Mouse (Mus musculus): ENCODE measurements around the gene Rpgrip1. TPM values are rescaled to one million over a fixed set of nuclear protein-coding genes. Genes with fewer than 3 reads are reported as not detected.
"Not testable (repeated sequence)": the region's sequence is repeated elsewhere in the genome, so short reads cannot be mapped to it uniquely, and the experiment has no call there.

Rpgrip1 gene
- polyA plus RNA-seq (2014; fragmentation: Nextera tagmentation; extraction: Ambion mirVana) = 32.0 and 32.6 TPM in 2 replicates

- Histone ChIP-seq H3K4me2 (ENCODE audit: low read length) (no peak within 1 kb of the TSS), H3K9me3 (ENCODE audit: control insufficient read depth, low read length) (no peaks in the 10 kb centered on the region), H3K27ac (replicated peaks in 1 of 2; ENCODE audit: control insufficient read depth in 1 of 2, insufficient read depth in 1 of 2, low read depth in 2 of 2, low read length in 2 of 2) (no peak within 1 kb of the TSS), H3K4me1 (ENCODE audit: control insufficient read depth in 2 of 2, insufficient read depth in 2 of 2, low read length in 2 of 2) (peaks cover 8 to 13% of the 10 kb centered on the region in 2 experiments; a peak in 3 of 4 replicates), H3K9ac (ENCODE audit: low read length) (no peak within 1 kb of the TSS), H3K4me3 (ENCODE audit: control insufficient read depth in 1 of 2, insufficient read depth in 1 of 2, low read depth in 1 of 2, low read length in 2 of 2) (no peak within 1 kb of the TSS), H3K27me3 (ENCODE audit: control insufficient read depth, insufficient read depth, low read length) (no peaks in the 10 kb centered on the region), H3K36me3 (ENCODE audit: control insufficient read depth, insufficient read depth, low read length) (no peaks in the 10 kb centered on the region)
- 91% methylated on average over 4 of the region's 4 CpGs for WGBS
- no peak for ATAC-seq (ENCODE audit: insufficient number of reproducible peaks, insufficient read depth, low FRiP score, low read depth)
Observed at GRCm38 (mm10) chr14:52110346-52110745, at the start of gene Rpgrip1. TSS of gene Rpgrip1 (plus strand) at chr14:52110704.

DNA sequence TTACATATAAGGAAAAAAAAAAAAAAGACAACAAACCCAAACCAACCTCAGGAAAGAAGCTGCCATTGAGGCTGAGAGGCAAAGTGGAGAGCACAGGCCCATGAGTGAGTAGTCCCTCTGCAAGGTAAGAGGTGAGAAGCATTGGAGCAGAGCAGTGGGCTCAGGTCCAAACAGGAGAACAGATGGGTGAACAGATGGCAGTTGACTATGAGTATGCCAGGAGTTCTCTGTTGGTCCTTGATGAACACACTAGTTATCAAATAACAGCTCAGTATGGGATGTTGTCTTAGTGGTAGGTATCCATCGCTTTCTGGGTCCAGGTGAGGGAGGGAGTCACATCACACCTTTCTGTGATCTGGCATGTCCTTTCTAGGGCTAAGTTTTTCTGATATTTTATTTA is 49.7 kb upstream of the Rpgrip1 start:
- Histone ChIP-seq H3K9ac (ENCODE audit: low read length) (no peak overlapping the region), H3K4me2 (ENCODE audit: low read length) (no peak overlapping the region), H3K27ac (replicated peaks in 1 of 2; ENCODE audit: control insufficient read depth in 1 of 2, insufficient read depth in 1 of 2, low read depth in 2 of 2, low read length in 2 of 2) (no peak overlapping the region), H3K27me3 (ENCODE audit: control insufficient read depth, insufficient read depth, low read length) (no peaks in the 10 kb centered on the region), H3K36me3 (ENCODE audit: control insufficient read depth, insufficient read depth, low read length) (no peaks in the 10 kb centered on the region), H3K9me3 (ENCODE audit: control insufficient read depth, low read length) (no peaks in the 10 kb centered on the region), H3K4me1 (ENCODE audit: control insufficient read depth in 2 of 2, insufficient read depth in 2 of 2, low read length in 2 of 2) (no peaks in the 10 kb centered on the region), H3K4me3 (ENCODE audit: control insufficient read depth in 1 of 2, insufficient read depth in 1 of 2, low read depth in 1 of 2, low read length in 2 of 2) (no peak overlapping the region)
- no peak for ATAC-seq (ENCODE audit: insufficient number of reproducible peaks, insufficient read depth, low FRiP score, low read depth)
- 62% methylated on average over 1 of the region's 1 CpGs for WGBS

GRCm38 (mm10) chr14:52061798-52062197 is 48.7 kb upstream of the Rpgrip1 start:
- no peak overlapping the region for H3K4me2 ChIP-seq (ENCODE audit: low read length)
- no peaks in the 10 kb centered on the region for H3K4me1 ChIP-seq (ENCODE audit: control insufficient read depth in 2 of 2, insufficient read depth in 2 of 2, low read length in 2 of 2)
- H3K9ac ChIP-seq (ENCODE audit: low read length) = no peak overlapping the region
- no peaks in the 10 kb centered on the region for H3K27me3 ChIP-seq (ENCODE audit: control insufficient read depth, insufficient read depth, low read length)
- WGBS = 77% methylated on average over 8 of the region's 8 CpGs
- H3K27ac ChIP-seq (replicated peaks in 1 of 2; ENCODE audit: control insufficient read depth in 1 of 2, insufficient read depth in 1 of 2, low read depth in 2 of 2, low read length in 2 of 2) = no peak overlapping the region
- no peak for ATAC-seq (ENCODE audit: insufficient number of reproducible peaks, insufficient read depth, low FRiP score, low read depth)
- H3K4me3 ChIP-seq (ENCODE audit: control insufficient read depth in 1 of 2, insufficient read depth in 1 of 2, low read depth in 1 of 2, low read length in 2 of 2) = no peak overlapping the region
- H3K36me3 ChIP-seq (ENCODE audit: control insufficient read depth, insufficient read depth, low read length) = no peaks in the 10 kb centered on the region
- H3K9me3 ChIP-seq (ENCODE audit: control insufficient read depth, low read length) = no peaks in the 10 kb centered on the region

- Histone ChIP-seq H3K4me1 (ENCODE audit: control insufficient read depth in 2 of 2, insufficient read depth in 2 of 2, low read length in 2 of 2) (no peaks in the 10 kb centered on the region), H3K27ac (replicated peaks in 1 of 2; ENCODE audit: control insufficient read depth in 1 of 2, insufficient read depth in 1 of 2, low read depth in 2 of 2, low read length in 2 of 2) (no peak overlapping the region), H3K27me3 (ENCODE audit: control insufficient read depth, insufficient read depth, low read length) (no peaks in the 10 kb centered on the region), H3K9me3 (ENCODE audit: control insufficient read depth, low read length) (no peaks in the 10 kb centered on the region), H3K9ac (ENCODE audit: low read length) (no peak overlapping the region), H3K4me3 (ENCODE audit: control insufficient read depth in 1 of 2, insufficient read depth in 1 of 2, low read depth in 1 of 2, low read length in 2 of 2) (no peak overlapping the region), H3K36me3 (ENCODE audit: control insufficient read depth, insufficient read depth, low read length) (peaks cover 11% of the 10 kb centered on the region), H3K4me2 (ENCODE audit: low read length) (no peak overlapping the region)
- WGBS = 51% methylated on average over 4 of the region's 4 CpGs
- ATAC-seq (ENCODE audit: insufficient number of reproducible peaks, insufficient read depth, low FRiP score, low read depth) = no peak
Observed at GRCm38 (mm10) chr14:52066135-52066534, 44.4 kb upstream of the Rpgrip1 start.

DNA sequence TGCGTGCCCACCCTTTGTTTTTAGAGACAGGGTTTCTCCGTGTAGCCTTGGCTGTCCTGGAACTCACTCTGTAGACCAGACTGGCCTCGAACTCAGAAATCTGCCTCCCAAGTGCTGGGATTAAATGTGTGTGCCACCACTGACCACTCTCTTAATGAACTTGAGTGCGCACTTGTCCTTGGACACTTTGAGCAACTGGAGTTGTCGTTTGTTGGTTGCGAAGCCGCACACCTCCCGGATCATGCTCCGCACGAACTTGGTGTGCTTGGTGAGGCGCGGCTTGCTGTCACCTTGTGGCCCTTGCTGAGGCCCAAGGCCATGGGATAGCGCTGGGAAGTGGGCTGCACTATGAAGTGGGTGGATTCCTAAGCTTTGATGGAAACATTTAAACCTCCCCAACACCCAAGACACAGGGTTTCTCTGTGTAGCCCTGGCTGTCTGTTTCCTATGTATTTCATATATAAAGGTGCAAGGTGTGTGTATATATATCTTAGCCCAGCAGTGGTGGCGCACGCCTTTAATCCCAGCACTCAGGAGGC is 38.8 kb upstream of the Rpgrip1 start:
- ATAC-seq (ENCODE audit: insufficient number of reproducible peaks, insufficient read depth, low FRiP score, low read depth) = no peak
- H3K9ac ChIP-seq (ENCODE audit: low read length) = no peak overlapping the region
- no peak overlapping the region for H3K27ac ChIP-seq (replicated peaks in 1 of 2; ENCODE audit: control insufficient read depth in 1 of 2, insufficient read depth in 1 of 2, low read depth in 2 of 2, low read length in 2 of 2)
- H3K4me2 ChIP-seq (ENCODE audit: low read length) = no peak overlapping the region
- H3K36me3 ChIP-seq (ENCODE audit: control insufficient read depth, insufficient read depth, low read length) = peaks cover 67% of the 10 kb centered on the region
- no peaks in the 10 kb centered on the region for H3K27me3 ChIP-seq (ENCODE audit: control insufficient read depth, insufficient read depth, low read length)
- no peak overlapping the region for H3K4me3 ChIP-seq (ENCODE audit: control insufficient read depth in 1 of 2, insufficient read depth in 1 of 2, low read depth in 1 of 2, low read length in 2 of 2)
- H3K9me3 ChIP-seq (ENCODE audit: control insufficient read depth, low read length) = no peaks in the 10 kb centered on the region
- WGBS = 93% methylated on average over 15 of the region's 15 CpGs
- no peaks in the 10 kb centered on the region for H3K4me1 ChIP-seq (ENCODE audit: control insufficient read depth in 2 of 2, insufficient read depth in 2 of 2, low read length in 2 of 2)

- Histone ChIP-seq H3K27me3 (ENCODE audit: control insufficient read depth, insufficient read depth, low read length) (no peaks in the 10 kb centered on the region), H3K27ac (replicated peaks in 1 of 2; ENCODE audit: control insufficient read depth in 1 of 2, insufficient read depth in 1 of 2, low read depth in 2 of 2, low read length in 2 of 2) (no peak overlapping the region), H3K9ac (ENCODE audit: low read length) (no peak overlapping the region), H3K9me3 (ENCODE audit: control insufficient read depth, low read length) (no peaks in the 10 kb centered on the region), H3K4me3 (ENCODE audit: control insufficient read depth in 1 of 2, insufficient read depth in 1 of 2, low read depth in 1 of 2, low read length in 2 of 2) (no peak overlapping the region), H3K4me2 (ENCODE audit: low read length) (no peak overlapping the region), H3K4me1 (ENCODE audit: control insufficient read depth in 2 of 2, insufficient read depth in 2 of 2, low read length in 2 of 2) (no peaks in the 10 kb centered on the region), H3K36me3 (ENCODE audit: control insufficient read depth, insufficient read depth, low read length) (peaks cover 89% of the 10 kb centered on the region)
- no peak for ATAC-seq (ENCODE audit: insufficient number of reproducible peaks, insufficient read depth, low FRiP score, low read depth)
Observed at GRCm38 (mm10) chr14:52083083-52083482, 27.4 kb upstream of the Rpgrip1 start.

- Histone ChIP-seq H3K4me3 (ENCODE audit: control insufficient read depth in 1 of 2, insufficient read depth in 1 of 2, low read depth in 1 of 2, low read length in 2 of 2) (no peak overlapping the region), H3K9me3 (ENCODE audit: control insufficient read depth, low read length) (no peaks in the 10 kb centered on the region), H3K27me3 (ENCODE audit: control insufficient read depth, insufficient read depth, low read length) (no peaks in the 10 kb centered on the region), H3K4me2 (ENCODE audit: low read length) (no peak overlapping the region), H3K36me3 (ENCODE audit: control insufficient read depth, insufficient read depth, low read length) (peaks cover 69% of the 10 kb centered on the region), H3K9ac (ENCODE audit: low read length) (no peak overlapping the region), H3K4me1 (ENCODE audit: control insufficient read depth in 2 of 2, insufficient read depth in 2 of 2, low read length in 2 of 2) (0 out of 4 replicates have a peak, but pooled peaks cover 0 to 7% of the 10 kb centered on the region in 2 experiments), H3K27ac (replicated peaks in 1 of 2; ENCODE audit: control insufficient read depth in 1 of 2, insufficient read depth in 1 of 2, low read depth in 2 of 2, low read length in 2 of 2) (no peak overlapping the region)
- 85% methylated on average over 1 of the region's 1 CpGs for WGBS
- no peak for ATAC-seq (ENCODE audit: insufficient number of reproducible peaks, insufficient read depth, low FRiP score, low read depth)
Observed at GRCm38 (mm10) chr14:52094533-52094932, 16.0 kb upstream of the Rpgrip1 start.

DNA sequence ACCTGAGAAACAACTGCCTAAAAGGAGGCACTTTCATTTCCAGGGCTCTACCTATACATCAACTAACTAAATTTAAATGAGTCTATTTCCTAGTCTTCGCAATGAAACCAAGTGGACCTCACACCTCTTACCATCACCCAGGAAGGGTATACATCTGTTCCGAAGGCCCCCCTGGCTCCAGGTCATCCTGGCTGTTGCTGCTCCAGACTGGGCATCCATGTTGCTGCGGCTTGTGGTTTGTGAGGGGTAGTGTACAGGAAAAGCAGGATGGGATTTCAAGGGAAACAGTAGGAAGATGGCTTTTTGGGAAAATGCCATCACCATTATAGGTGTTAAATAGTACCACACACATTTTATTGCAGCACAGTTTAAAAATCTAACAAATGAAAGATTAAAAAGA is 13.3 kb upstream of the Rpgrip1 start:
- ATAC-seq (ENCODE audit: insufficient number of reproducible peaks, insufficient read depth, low FRiP score, low read depth); H3K9ac ChIP-seq (ENCODE audit: low read length); H3K9me3 ChIP-seq (ENCODE audit: control insufficient read depth, low read length); H3K4me2 ChIP-seq (ENCODE audit: low read length); H3K27ac ChIP-seq (replicated peaks in 1 of 2; ENCODE audit: control insufficient read depth in 1 of 2, insufficient read depth in 1 of 2, low read depth in 2 of 2, low read length in 2 of 2); H3K27me3 ChIP-seq (ENCODE audit: control insufficient read depth, insufficient read depth, low read length); H3K4me3 ChIP-seq (ENCODE audit: control insufficient read depth in 1 of 2, insufficient read depth in 1 of 2, low read depth in 1 of 2, low read length in 2 of 2): not testable (repeated sequence)
- Histone ChIP-seq H3K4me1 (ENCODE audit: control insufficient read depth in 2 of 2, insufficient read depth in 2 of 2, low read length in 2 of 2) (peaks cover 2 to 31% of the 10 kb centered on the region in 2 experiments; a peak in 2 of 4 replicates), H3K36me3 (ENCODE audit: control insufficient read depth, insufficient read depth, low read length) (peaks cover 60% of the 10 kb centered on the region)
- WGBS = 94% methylated on average over 3 of the region's 3 CpGs
